Mouse (Mus musculus) brain, embryonic 14.5 days (tissue): ENCODE measurements around the gene Pacrg.

Experiments used
- CTCF ChIP-seq: fragments of 200-500 bp; IDR thresholded peaks from 2 replicates; pipeline ENCODE4 v1.5.1; 2012; ENCODE audit warnings: inconsistent platforms, mild to moderate bottlenecking, moderate library complexity, borderline replicate concordance; ENCODE audit not compliant: insufficient read depth, insufficient read length; ENCODE audit errors: extremely low read depth
- POLR2A ChIP-seq: fragments of 200-500 bp; IDR thresholded peaks from 2 replicates; pipeline ENCODE4 v1.6.1; 2012; ENCODE audit warnings: mild to moderate bottlenecking, inconsistent platforms, borderline replicate concordance; ENCODE audit not compliant: poor library complexity, insufficient read depth, insufficient read length, severe bottlenecking; ENCODE audit errors: extremely low read depth

- TF ChIP-seq CTCF (no peak), POLR2A (no peak)
Observed at GRCm38 (mm10) chr17:10776503-10776902, 63.6 kb downstream of the Pacrg start.
